Mouse (Mus musculus) forebrain, embryonic 11.5 days (tissue): ENCODE results near the gene Slc29a1. TPM values are rescaled to one million over a fixed set of nuclear protein-coding genes. Genes with fewer than 3 reads are reported as not detected.

ENCODE experiments used
- ATAC-seq: fragments of 200-750 bp; cut with Nextera tagmentation; replicated peaks from 2 replicates; pipeline ENCODE4 v1.8.0; 2017; ENCODE audit warnings: moderate TSS enrichment; ENCODE audit not compliant: low FRiP score
- DNase-seq: peaks from one replicate; pipeline ENCODE4 v3.0.0-alpha.2; 2017; ENCODE audit warnings: low spot score
- H3K27ac ChIP-seq: fragments of 300-500 bp; sonication (generic); 2 replicates; pipeline ENCODE4 v1.5.1; 2014; ENCODE audit warnings: low read depth, low read length
- H3K27me3 ChIP-seq: fragments of 300-500 bp; sonication (generic); 2 replicates; pipeline ENCODE4 v1.6.1; 2014; ENCODE audit warnings: mild to moderate bottlenecking, low read length, mixed read lengths; ENCODE audit not compliant: control insufficient read depth, insufficient read depth
- H3K36me3 ChIP-seq: fragments of 300-500 bp; sonication (generic); 2 replicates; pipeline ENCODE4 v1.6.1; 2014; ENCODE audit warnings: mild to moderate bottlenecking, low read length, moderate library complexity, mixed read lengths; ENCODE audit not compliant: control insufficient read depth, insufficient read depth
- H3K4me1 ChIP-seq: fragments of 300-500 bp; sonication (generic); replicated peaks from 2 replicates; pipeline ENCODE4 v1.6.1; 2014; ENCODE audit warnings: low read length, mixed read lengths; ENCODE audit not compliant: control insufficient read depth, insufficient read depth
- H3K4me2 ChIP-seq: fragments of 300-500 bp; sonication (generic); 2 replicates; pipeline ENCODE4 v1.6.1; 2014; ENCODE audit warnings: low read depth, mild to moderate bottlenecking, low read length, moderate library complexity, mixed read lengths; ENCODE audit not compliant: severe bottlenecking
- H3K4me3 ChIP-seq: fragments of 300-500 bp; sonication (generic); 2 replicates; pipeline ENCODE4 v1.5.1; 2014; ENCODE audit warnings: low read depth, low read length
- H3K9ac ChIP-seq: fragments of 300-500 bp; sonication (generic); 2 replicates; pipeline ENCODE4 v1.6.1; 2014; ENCODE audit warnings: low read length
- H3K9me3 ChIP-seq: fragments of 300-500 bp; sonication (generic); 2 replicates; pipeline ENCODE4 v1.6.1; 2016; ENCODE audit warnings: low read length, mixed read lengths; ENCODE audit not compliant: control insufficient read depth
- WGBS: fragments of 180-500 bp; shearing (Covaris S2); extraction: QIAGEN DNeasy Blood & Tissue Kit; methylation state at CpG from one replicate; pipeline ENCODE4 v1.1.7; 2014; 5-methylcytosine and 5-hydroxymethylcytosine counted together
- polyA plus RNA-seq: library from polyadenylated mRNA; unstranded; fragments of >200 nt; fragmentation: Nextera tagmentation; extraction: Ambion mirVana; gene quantifications from 2 replicates; pipeline ENCODE4 v1.2.1, GENCODE M21; 2014

The Slc29a1 gene
- polyA plus RNA-seq, 1 experiment from 2014 or later: 56.7 TPM

- Histone ChIP-seq H3K9ac (peak overlapping the region; percentile 89), H3K27ac (no peak overlapping the region), H3K36me3 (peaks cover 32% of the 10 kb centered on the region), H3K9me3 (no peaks in the 10 kb centered on the region), H3K4me1 (peaks cover 10% of the 10 kb centered on the region; the same call in 1 of the 2 replicates), H3K4me3 (peak overlapping the region; percentile 86), H3K4me2 (peak overlapping the region; percentile 93), H3K27me3 (no peaks in the 10 kb centered on the region)
- DNase-seq: no peak
- WGBS: 93% methylated on average over 11 of the region's 11 CpGs
- no peak for ATAC-seq
Observed at GRCm38 (mm10) chr17:45565103-45565502, 34.3 kb downstream of the Slc29a1 start.

GRCm38 (mm10) chr17:45564531-45565084 is 34.8 kb downstream of the Slc29a1 start:
- 11% methylated on average over 18 of the region's 18 CpGs for WGBS
- Histone ChIP-seq H3K4me3 (peak overlapping the region; percentile 86), H3K36me3 (peaks cover 28% of the 10 kb centered on the region), H3K4me1 (peaks cover 10% of the 10 kb centered on the region; the same call in 1 of the 2 replicates), H3K9me3 (no peaks in the 10 kb centered on the region), H3K27me3 (no peaks in the 10 kb centered on the region), H3K9ac (peak overlapping the region; percentile 89), H3K4me2 (peak overlapping the region; percentile 93), H3K27ac (peak overlapping the region; percentile 84)
- ATAC-seq (0 out of 2 replicates have a peak, but pooled peaks have one; percentile 1), DNase-seq (peak; percentile 74)

- Histone ChIP-seq H3K4me1 (peaks cover 8% of the 10 kb centered on the region; the same call in 1 of the 2 replicates), H3K27ac (peak within 1 kb of the TSS; percentile 84), H3K27me3 (no peaks in the 10 kb centered on the region), H3K9ac (peak within 1 kb of the TSS; percentile 89), H3K4me3 (peak within 1 kb of the TSS; percentile 86), H3K9me3 (no peaks in the 10 kb centered on the region), H3K4me2 (peak within 1 kb of the TSS; percentile 93), H3K36me3 (peaks cover 21% of the 10 kb centered on the region)
- ATAC-seq: peak; percentile 87
- WGBS: under 1% methylated on average over 59 of the region's 61 CpGs
- DNase-seq: peak; percentile 97
Observed at GRCm38 (mm10) chr17:45563655-45564530, 35.5 kb downstream of the Slc29a1 start, which contains the start of gene Slc35b2. Gene Slc35b2 (plus strand): TSS chr17:45563874.

GRCm38 (mm10) chr17:45563216-45563615 is 36.2 kb downstream of the Slc29a1 start:
- H3K4me1 ChIP-seq: peaks cover 8% of the 10 kb centered on the region; the same call in 1 of the 2 replicates
- no peak for DNase-seq
- no peaks in the 10 kb centered on the region for H3K9me3 ChIP-seq
- no peak overlapping the region; the same call in 1 of the 2 replicates for H3K4me3 ChIP-seq
- no peak overlapping the region for H3K4me2 ChIP-seq
- no peak for ATAC-seq
- 84% methylated on average over 12 of the region's 12 CpGs for WGBS
- H3K9ac ChIP-seq: no peak overlapping the region
- H3K36me3 ChIP-seq: peaks cover 14% of the 10 kb centered on the region
- no peak overlapping the region for H3K27ac ChIP-seq
- no peaks in the 10 kb centered on the region for H3K27me3 ChIP-seq

- no peak overlapping the region for H3K4me2 ChIP-seq
- peaks cover 8% of the 10 kb centered on the region for H3K4me1 ChIP-seq
- no peak overlapping the region for H3K4me3 ChIP-seq
- ATAC-seq (no peak), DNase-seq (no peak)
- H3K36me3 ChIP-seq: no peaks in the 10 kb centered on the region
- H3K9ac ChIP-seq: no peak overlapping the region
- no peaks in the 10 kb centered on the region for H3K9me3 ChIP-seq
- peaks cover 4% of the 10 kb centered on the region; the same call in 1 of the 2 replicates for H3K27me3 ChIP-seq
- WGBS: 90% methylated on average over 15 of the region's 15 CpGs
- no peak overlapping the region for H3K27ac ChIP-seq
Observed at GRCm38 (mm10) chr17:45559732-45560525, 39.5 kb downstream of the Slc29a1 start.

GRCm38 (mm10) chr17:45557998-45558862 is 41.2 kb downstream of the Slc29a1 start:
- H3K27me3 ChIP-seq: peaks cover 4% of the 10 kb centered on the region; the same call in 1 of the 2 replicates
- H3K9me3 ChIP-seq: no peaks in the 10 kb centered on the region
- WGBS: 67% methylated on average over 16 of the region's 16 CpGs
- no peaks in the 10 kb centered on the region for H3K36me3 ChIP-seq
- peaks cover 3% of the 10 kb centered on the region for H3K4me1 ChIP-seq
- H3K4me2 ChIP-seq: no peak overlapping the region
- peak; percentile 45 for DNase-seq
- H3K4me3 ChIP-seq: no peak overlapping the region
- ATAC-seq: no peak
- H3K27ac ChIP-seq: no peak overlapping the region
- no peak overlapping the region for H3K9ac ChIP-seq

GRCm38 (mm10) chr17:45557246-45557824 is 42.1 kb downstream of the Slc29a1 start:
- H3K4me3 ChIP-seq: no peak overlapping the region

More at GRCm38 (mm10) chr17:45557246-45557824, 42.1 kb downstream of the Slc29a1 start:
- Histone ChIP-seq H3K27me3 (peaks cover 4% of the 10 kb centered on the region; the same call in 1 of the 2 replicates), H3K4me1 (peaks cover 3% of the 10 kb centered on the region), H3K27ac (no peak overlapping the region), H3K9me3 (no peaks in the 10 kb centered on the region), H3K9ac (no peak overlapping the region), H3K4me2 (no peak overlapping the region), H3K36me3 (no peaks in the 10 kb centered on the region)
- WGBS: 67% methylated on average over 6 of the region's 7 CpGs
- DNase-seq: no peak
- ATAC-seq: no peak
